Mouse (Mus musculus): ENCODE measurements around the gene Zfp260. TPM values are rescaled to one million over a fixed set of nuclear protein-coding genes. Genes with fewer than 3 reads are reported as not detected.
A peak's percentile ranks its signal among the peaks of the same experiment; 100 is the strongest.

Gene Zfp260
- 115 and 117 TPM in 2 replicates for polyA plus RNA-seq (2015; fragmentation: Nextera tagmentation; extraction: Ambion mirVana)

GRCm38 (mm10) chr7:30094646-30095429, at the start of gene Zfp260:
Zfp260 (plus strand) TSS chr7:30094777.
- Histone ChIP-seq H3K4me2 (ENCODE audit: low read depth, low read length) (peak within 1 kb of the TSS; percentile 61), H3K27me3 (ENCODE audit: control insufficient read depth, insufficient read depth, low read depth, low read length) (no peaks in the 10 kb centered on the region), H3K27ac (ENCODE audit: low read length) (peak within 1 kb of the TSS; percentile 99), H3K9ac (ENCODE audit: low read length) (peak within 1 kb of the TSS; percentile 89), H3K4me1 (replicated peaks; ENCODE audit: control insufficient read depth, insufficient read depth, low read length) (peaks cover 13% of the 10 kb centered on the region), H3K9me3 (ENCODE audit: control insufficient read depth, low read length) (no peaks in the 10 kb centered on the region), H3K4me3 (ENCODE audit: low read length) (peak within 1 kb of the TSS; percentile 84), H3K36me3 (ENCODE audit: control insufficient read depth, insufficient read depth, low read length) (peaks cover 4% of the 10 kb centered on the region; the same call in 1 of the 2 replicates)
- under 1% methylated on average over 26 of the region's 26 CpGs for WGBS
- peak; percentile 85 for ATAC-seq (ENCODE audit: low read depth)

GRCm38 (mm10) chr7:30048126-30048525, 46.5 kb upstream of the Zfp260 start:
- no peak for ATAC-seq (ENCODE audit: low read depth)
- no peak overlapping the region for H3K4me3 ChIP-seq (ENCODE audit: low read length)
- WGBS = 68% methylated on average over 4 of the region's 4 CpGs
- peaks cover 7% of the 10 kb centered on the region for H3K4me1 ChIP-seq (replicated peaks; ENCODE audit: control insufficient read depth, insufficient read depth, low read length)
- H3K27me3 ChIP-seq (ENCODE audit: control insufficient read depth, insufficient read depth, low read depth, low read length) = no peaks in the 10 kb centered on the region
- H3K4me2 ChIP-seq (ENCODE audit: low read depth, low read length) = no peak overlapping the region
- no peaks in the 10 kb centered on the region for H3K9me3 ChIP-seq (ENCODE audit: control insufficient read depth, low read length)
- no peaks in the 10 kb centered on the region for H3K36me3 ChIP-seq (ENCODE audit: control insufficient read depth, insufficient read depth, low read length)
- H3K27ac ChIP-seq (ENCODE audit: low read length) = no peak overlapping the region
- H3K9ac ChIP-seq (ENCODE audit: low read length) = no peak overlapping the region

- H3K27me3 ChIP-seq (ENCODE audit: control insufficient read depth, insufficient read depth, low read depth, low read length) = no peaks in the 10 kb centered on the region
- no peaks in the 10 kb centered on the region; the same call in 1 of the 2 replicates for H3K36me3 ChIP-seq (ENCODE audit: control insufficient read depth, insufficient read depth, low read length)
- peak within 1 kb of the TSS; percentile 72 for H3K4me2 ChIP-seq (ENCODE audit: low read depth, low read length)
- peak within 1 kb of the TSS; percentile 71 for H3K27ac ChIP-seq (ENCODE audit: low read length)
- peaks cover 7% of the 10 kb centered on the region for H3K4me1 ChIP-seq (replicated peaks; ENCODE audit: control insufficient read depth, insufficient read depth, low read length)
- H3K9me3 ChIP-seq (ENCODE audit: control insufficient read depth, low read length) = no peaks in the 10 kb centered on the region
- H3K4me3 ChIP-seq (ENCODE audit: low read length) = peak within 1 kb of the TSS; percentile 78
- peak within 1 kb of the TSS; percentile 74 for H3K9ac ChIP-seq (ENCODE audit: low read length)
- peak; percentile 99 for ATAC-seq (ENCODE audit: low read depth)
- WGBS = under 1% methylated on average over 40 of the region's 40 CpGs
Measured at GRCm38 (mm10) chr7:30050882-30051548, 43.6 kb upstream of the Zfp260 start, which contains the start of gene Zfp14. Zfp14 (minus strand) TSS chr7:30051380.

DNA sequence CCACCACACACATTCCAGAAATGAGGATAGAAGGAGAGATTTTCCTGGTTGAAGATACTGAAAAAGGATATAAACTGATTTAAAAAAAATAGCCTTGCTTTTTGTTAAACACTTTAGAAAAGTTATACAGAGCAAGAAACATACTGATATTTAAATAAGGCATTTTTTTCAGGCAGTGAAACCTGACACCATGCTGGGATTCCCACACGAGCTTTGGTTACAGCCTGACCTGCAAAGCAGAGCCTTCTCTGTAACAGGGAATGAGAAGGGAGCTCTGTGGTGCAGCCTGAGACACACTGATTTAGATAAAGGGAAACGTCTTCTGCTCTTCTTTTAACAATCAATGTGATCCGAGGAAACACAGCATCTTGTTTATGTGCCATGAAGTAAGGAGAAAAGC, 41.0 kb upstream of the Zfp260 start:
- H3K36me3 ChIP-seq (ENCODE audit: control insufficient read depth, insufficient read depth, low read length) = peaks cover 9% of the 10 kb centered on the region
- H3K4me2 ChIP-seq (ENCODE audit: low read depth, low read length) = no peak overlapping the region
- H3K27me3 ChIP-seq (ENCODE audit: control insufficient read depth, insufficient read depth, low read depth, low read length) = no peaks in the 10 kb centered on the region
- no peak overlapping the region for H3K4me3 ChIP-seq (ENCODE audit: low read length)
- no peak for ATAC-seq (ENCODE audit: low read depth)
- no peak overlapping the region for H3K9ac ChIP-seq (ENCODE audit: low read length)
- H3K9me3 ChIP-seq (ENCODE audit: control insufficient read depth, low read length) = no peaks in the 10 kb centered on the region
- H3K27ac ChIP-seq (ENCODE audit: low read length) = no peak overlapping the region
- 5% methylated on average over 3 of the region's 3 CpGs for WGBS
- peaks cover 7% of the 10 kb centered on the region for H3K4me1 ChIP-seq (replicated peaks; ENCODE audit: control insufficient read depth, insufficient read depth, low read length)

- H3K4me1 ChIP-seq (replicated peaks; ENCODE audit: control insufficient read depth, insufficient read depth, low read length) = no peaks in the 10 kb centered on the region
- H3K9ac ChIP-seq (ENCODE audit: low read length) = no peak overlapping the region
- no peaks in the 10 kb centered on the region for H3K27me3 ChIP-seq (ENCODE audit: control insufficient read depth, insufficient read depth, low read depth, low read length)
- no peak overlapping the region for H3K27ac ChIP-seq (ENCODE audit: low read length)
- peaks cover 24% of the 10 kb centered on the region for H3K36me3 ChIP-seq (ENCODE audit: control insufficient read depth, insufficient read depth, low read length)
- WGBS = 85% methylated on average over 6 of the region's 6 CpGs
- no peak overlapping the region for H3K4me3 ChIP-seq (ENCODE audit: low read length)
- no peak overlapping the region for H3K4me2 ChIP-seq (ENCODE audit: low read depth, low read length)
- ATAC-seq (ENCODE audit: low read depth) = no peak
- no peaks in the 10 kb centered on the region for H3K9me3 ChIP-seq (ENCODE audit: control insufficient read depth, low read length)
Measured at GRCm38 (mm10) chr7:30060341-30060740, 34.2 kb upstream of the Zfp260 start.

- Histone ChIP-seq H3K9ac (ENCODE audit: low read length) (no peak overlapping the region), H3K27ac (ENCODE audit: low read length) (no peak overlapping the region), H3K36me3 (ENCODE audit: control insufficient read depth, insufficient read depth, low read length) (peaks cover 18% of the 10 kb centered on the region), H3K4me3 (ENCODE audit: low read length) (no peak overlapping the region), H3K9me3 (ENCODE audit: control insufficient read depth, low read length) (no peaks in the 10 kb centered on the region), H3K4me1 (replicated peaks; ENCODE audit: control insufficient read depth, insufficient read depth, low read length) (no peaks in the 10 kb centered on the region), H3K4me2 (ENCODE audit: low read depth, low read length) (no peak overlapping the region), H3K27me3 (ENCODE audit: control insufficient read depth, insufficient read depth, low read depth, low read length) (no peaks in the 10 kb centered on the region)
- no peak for ATAC-seq (ENCODE audit: low read depth)
- WGBS = 86% methylated on average over 5 of the region's 5 CpGs
Measured at GRCm38 (mm10) chr7:30062478-30062877, 32.1 kb upstream of the Zfp260 start.

DNA sequence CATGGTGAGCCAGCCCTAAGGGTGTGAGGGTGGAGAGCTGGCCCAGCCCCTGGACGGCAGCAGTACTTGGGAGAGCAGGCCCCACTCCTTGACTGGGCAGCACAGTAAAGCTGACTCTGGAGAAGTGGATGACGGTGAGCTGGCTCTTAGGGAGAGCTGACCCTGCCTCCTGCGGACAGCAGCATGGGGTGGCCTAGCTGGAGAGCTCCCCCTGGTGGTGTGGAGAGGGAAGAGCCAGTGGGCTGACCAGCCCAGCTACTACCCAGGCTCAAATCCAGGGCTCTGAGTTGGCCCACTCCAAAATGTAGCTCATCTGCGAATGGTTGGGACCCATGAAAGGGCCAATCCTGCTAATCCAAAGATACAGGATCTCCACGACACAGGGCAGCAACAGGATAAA, 30.0 kb upstream of the Zfp260 start:
- no peak for ATAC-seq (ENCODE audit: low read depth)
- Histone ChIP-seq H3K27me3 (ENCODE audit: control insufficient read depth, insufficient read depth, low read depth, low read length) (no peaks in the 10 kb centered on the region), H3K9ac (ENCODE audit: low read length) (no peak overlapping the region), H3K27ac (ENCODE audit: low read length) (no peak overlapping the region), H3K4me3 (ENCODE audit: low read length) (no peak overlapping the region), H3K4me1 (replicated peaks; ENCODE audit: control insufficient read depth, insufficient read depth, low read length) (no peaks in the 10 kb centered on the region), H3K36me3 (ENCODE audit: control insufficient read depth, insufficient read depth, low read length) (peaks cover 14% of the 10 kb centered on the region), H3K4me2 (ENCODE audit: low read depth, low read length) (no peak overlapping the region), H3K9me3 (ENCODE audit: control insufficient read depth, low read length) (no peaks in the 10 kb centered on the region)
- 77% methylated on average over 5 of the region's 5 CpGs for WGBS

DNA sequence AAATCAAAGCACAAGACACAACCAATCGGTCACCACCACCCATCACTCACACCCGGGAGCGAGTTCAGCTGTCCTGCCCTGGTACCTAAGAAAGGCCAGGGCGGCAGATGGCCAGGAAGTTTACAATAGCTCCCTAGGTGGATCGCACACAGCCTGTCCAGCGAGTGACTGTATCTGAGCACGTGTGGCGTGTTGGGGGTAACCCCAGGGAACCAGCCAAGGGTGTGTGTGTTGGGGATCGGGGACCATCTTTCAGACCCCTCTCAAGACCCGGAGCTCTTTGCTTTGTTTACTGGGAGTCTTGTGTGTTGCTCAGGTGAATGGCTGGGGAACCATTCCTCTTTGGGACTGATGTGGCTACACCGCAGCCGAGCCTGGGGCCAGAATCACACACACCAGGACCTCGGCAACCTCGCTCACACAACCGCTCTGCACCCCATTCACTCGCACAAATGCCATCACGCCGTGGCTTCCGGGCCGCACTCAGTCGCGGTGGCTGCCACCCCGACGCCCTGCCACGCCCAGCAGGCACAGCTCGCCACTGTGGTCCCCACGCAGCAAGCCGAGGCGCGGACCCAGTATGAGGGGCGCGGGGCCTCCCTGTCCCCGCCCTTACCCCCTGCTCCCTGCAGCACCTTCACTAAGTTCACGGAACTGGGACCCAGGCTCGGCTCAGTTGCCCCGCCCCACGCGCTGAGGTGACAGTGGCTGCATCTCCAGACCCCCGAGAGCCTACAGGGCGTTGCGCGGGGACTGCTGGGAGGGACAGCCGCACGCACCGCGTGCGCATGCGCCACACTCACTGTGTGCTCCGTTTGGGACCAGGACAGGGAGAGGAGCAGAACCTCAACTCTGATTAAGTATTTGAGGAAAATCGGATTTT, 22.2 kb upstream of the Zfp260 start, which contains the start of gene Zfp82:
Gene Zfp82 (minus strand): TSS at position 755 of the 883 bp plus-strand sequence.
- Histone ChIP-seq H3K4me1 (replicated peaks; ENCODE audit: control insufficient read depth, insufficient read depth, low read length) (no peaks in the 10 kb centered on the region), H3K4me2 (ENCODE audit: low read depth, low read length) (peak within 1 kb of the TSS; percentile 86), H3K9ac (ENCODE audit: low read length) (peak within 1 kb of the TSS; percentile 84), H3K9me3 (ENCODE audit: control insufficient read depth, low read length) (no peaks in the 10 kb centered on the region), H3K27me3 (ENCODE audit: control insufficient read depth, insufficient read depth, low read depth, low read length) (no peaks in the 10 kb centered on the region), H3K4me3 (ENCODE audit: low read length) (peak within 1 kb of the TSS; percentile 91), H3K27ac (ENCODE audit: low read length) (peak within 1 kb of the TSS; percentile 55; the same call in 1 of the 2 replicates), H3K36me3 (ENCODE audit: control insufficient read depth, insufficient read depth, low read length) (0 out of 2 replicates have a peak, but pooled peaks cover 3% of the 10 kb centered on the region)
- WGBS = under 1% methylated on average over 50 of the region's 50 CpGs
- ATAC-seq (ENCODE audit: low read depth) = peak; percentile 91
